Mouse (Mus musculus) erythroblast, embryonic 14.5 days (primary cell): ENCODE measurements around the gene Mus81.

Experiments
- GATA1 ChIP-seq: IDR thresholded peaks from 2 replicates; pipeline ENCODE4 v1.6.1; 2012; ENCODE audit warnings: low read length, inconsistent platforms, mixed read lengths
- TAL1 ChIP-seq: IDR thresholded peaks from 3 replicates; pipeline ENCODE4 v1.6.1; 2012; ENCODE audit warnings: low read length, inconsistent platforms, mixed read lengths

GRCm38 (mm10) chr19:5477004-5477667 lies 11.1 kb downstream of the Mus81 start:
- no peak for TF ChIP-seq TAL1
- no peak for TF ChIP-seq GATA1
